Mouse (Mus musculus) kidney, embryonic 16.5 days (tissue): Measurements from ENCODE around the gene Gfy. TPM values are rescaled to one million over a fixed set of nuclear protein-coding genes. Genes with fewer than 3 reads are reported as not detected.
A peak's percentile ranks its signal among the peaks of the same experiment; 100 is the strongest.

ENCODE experiments used
- ATAC-seq: fragments of 200-750 bp; cut with Nextera tagmentation; 2 replicates; pipeline ENCODE4 v1.8.0; 2017; ENCODE audit warnings: moderate TSS enrichment; ENCODE audit not compliant: low FRiP score, low TSS enrichment
- H3K27ac ChIP-seq: fragments of 300-500 bp; sonication (generic); 2 replicates; pipeline ENCODE4 v1.5.1; 2014; ENCODE audit warnings: low read length
- H3K27me3 ChIP-seq: fragments of 300-500 bp; sonication (generic); 2 replicates; pipeline ENCODE4 v1.6.1; 2014; ENCODE audit warnings: low read length, control low read depth, mixed read lengths; ENCODE audit not compliant: insufficient read depth
- H3K36me3 ChIP-seq: fragments of 300-500 bp; sonication (generic); 2 replicates; pipeline ENCODE4 v1.6.1; 2014; ENCODE audit warnings: low read length, control low read depth, mixed read lengths; ENCODE audit not compliant: insufficient read depth
- H3K4me1 ChIP-seq: fragments of 300-500 bp; sonication (generic); 2 replicates; pipeline ENCODE4 v1.6.1; 2014; ENCODE audit warnings: low read length, control low read depth, mixed read lengths; ENCODE audit not compliant: insufficient read depth
- H3K4me2 ChIP-seq: fragments of 300-500 bp; sonication (generic); replicated peaks from 2 replicates; pipeline ENCODE4 v1.6.1; 2014; ENCODE audit warnings: low read depth, low read length
- H3K4me3 ChIP-seq: fragments of 300-500 bp; sonication (generic); 2 replicates; pipeline ENCODE4 v1.5.1; 2014; ENCODE audit warnings: mild to moderate bottlenecking, low read length
- H3K9ac ChIP-seq: fragments of 300-500 bp; sonication (generic); replicated peaks from 2 replicates; pipeline ENCODE4 v1.6.1; 2014; ENCODE audit warnings: low read length
- H3K9me3 ChIP-seq: fragments of 300-500 bp; sonication (generic); 2 replicates; pipeline ENCODE4 v1.6.1; 2016; ENCODE audit warnings: low read length, control low read depth
- WGBS: fragments of 180-500 bp; shearing (Covaris S2); extraction: QIAGEN DNeasy Blood & Tissue Kit; methylation state at CpG from one replicate; pipeline ENCODE4 v1.1.7; 2014; 5-methylcytosine and 5-hydroxymethylcytosine counted together
- polyA plus RNA-seq: library from polyadenylated mRNA; unstranded; fragments of >200 nt; fragmentation: Nextera tagmentation; extraction: Ambion mirVana; gene quantifications from 2 replicates; pipeline ENCODE4 v1.2.1, GENCODE M21; 2015

The Gfy gene
- not detected in 2 replicates for polyA plus RNA-seq

GRCm38 (mm10) chr7:45179469-45179868 lies at the start of gene Gfy:
Gfy (minus strand) TSS chr7:45179569.
- Histone ChIP-seq H3K9ac (no peak within 1 kb of the TSS), H3K9me3 (no peaks in the 10 kb centered on the region), H3K4me1 (peaks cover 27% of the 10 kb centered on the region), H3K27ac (no peak within 1 kb of the TSS), H3K4me3 (no peak within 1 kb of the TSS), H3K27me3 (peaks cover 99% of the 10 kb centered on the region), H3K36me3 (no peaks in the 10 kb centered on the region), H3K4me2 (no peak within 1 kb of the TSS)
- ATAC-seq = no peak
- 36% methylated on average over 7 of the region's 7 CpGs for WGBS

DNA sequence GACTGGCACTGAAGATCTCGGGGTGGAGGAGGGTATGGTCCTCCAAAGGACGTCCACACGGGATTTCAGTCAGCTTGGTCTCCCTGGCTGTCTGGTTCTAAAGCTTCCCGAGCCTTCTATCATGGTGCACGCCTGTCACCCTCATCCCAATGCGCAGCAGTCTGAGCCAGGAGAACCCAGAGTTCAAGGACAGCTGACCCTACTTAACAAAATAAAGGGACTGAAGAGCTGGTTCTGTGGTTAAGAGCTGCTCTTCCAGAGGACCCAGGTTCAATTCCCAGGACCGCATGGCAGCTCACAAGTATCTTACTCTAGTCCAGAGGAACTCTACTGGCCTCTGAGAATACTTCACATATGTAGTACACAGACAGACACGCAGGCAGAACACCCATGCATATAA lies 49.7 kb upstream of the Gfy start:
- Histone ChIP-seq H3K36me3 (peaks cover 76% of the 10 kb centered on the region), H3K9me3 (no peaks in the 10 kb centered on the region), H3K4me3 (no peak overlapping the region), H3K9ac (no peak overlapping the region), H3K27me3 (no peaks in the 10 kb centered on the region), H3K4me2 (no peak overlapping the region), H3K27ac (no peak overlapping the region), H3K4me1 (peaks cover 11% of the 10 kb centered on the region)
- WGBS = 88% methylated on average over 8 of the region's 8 CpGs
- ATAC-seq = no peak

DNA sequence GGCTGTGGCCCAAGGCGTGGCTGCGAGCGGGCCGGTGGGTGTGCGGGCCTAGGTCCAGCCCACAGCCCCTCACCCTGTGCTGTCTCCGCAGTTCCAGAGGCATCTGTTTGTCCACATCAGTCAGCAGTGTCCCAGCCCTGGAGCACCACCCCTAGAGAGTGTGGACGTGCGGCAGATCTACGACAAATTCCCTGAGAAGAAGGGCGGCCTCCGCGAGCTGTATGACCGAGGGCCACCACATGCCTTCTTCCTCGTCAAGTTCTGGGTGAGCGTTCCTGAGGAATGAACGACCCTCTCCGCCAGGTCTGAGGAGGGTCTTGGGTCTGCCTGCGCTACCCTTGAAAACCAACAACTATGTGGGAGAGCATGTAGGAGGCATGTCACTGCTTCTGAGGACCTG lies 49.2 kb upstream of the Gfy start:
- Histone ChIP-seq H3K4me1 (peaks cover 6% of the 10 kb centered on the region), H3K36me3 (peaks cover 81% of the 10 kb centered on the region), H3K4me2 (no peak overlapping the region), H3K9me3 (no peaks in the 10 kb centered on the region), H3K27ac (no peak overlapping the region), H3K4me3 (no peak overlapping the region), H3K9ac (no peak overlapping the region), H3K27me3 (no peaks in the 10 kb centered on the region)
- no peak for ATAC-seq
- 88% methylated on average over 18 of the region's 18 CpGs for WGBS

DNA sequence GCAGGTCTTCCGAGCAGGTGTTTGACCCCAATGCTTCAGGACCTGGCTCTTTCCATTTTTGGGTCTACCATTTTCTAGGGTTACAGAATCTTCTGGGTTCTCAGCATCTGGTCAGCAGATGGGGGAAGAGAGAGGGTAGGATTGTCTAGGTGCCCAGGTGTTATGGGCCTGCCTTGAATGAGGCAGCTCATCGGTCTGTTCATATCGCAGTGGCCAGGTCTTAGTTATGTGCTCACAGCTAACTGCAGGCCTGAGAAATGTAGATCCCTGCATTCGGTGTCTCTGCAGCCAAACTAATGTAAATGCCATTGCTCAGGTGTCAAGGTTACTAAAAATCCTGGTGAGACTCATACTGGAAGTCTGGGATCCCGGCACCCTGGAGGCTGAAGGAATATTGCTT lies 47.1 kb upstream of the Gfy start:
- Histone ChIP-seq H3K4me2 (no peak overlapping the region), H3K36me3 (peaks cover 85% of the 10 kb centered on the region), H3K4me3 (no peak overlapping the region), H3K4me1 (no peaks in the 10 kb centered on the region), H3K9ac (no peak overlapping the region), H3K27ac (no peak overlapping the region), H3K9me3 (no peaks in the 10 kb centered on the region), H3K27me3 (no peaks in the 10 kb centered on the region)
- 98% methylated on average over 5 of the region's 5 CpGs for WGBS
- ATAC-seq = no peak

DNA sequence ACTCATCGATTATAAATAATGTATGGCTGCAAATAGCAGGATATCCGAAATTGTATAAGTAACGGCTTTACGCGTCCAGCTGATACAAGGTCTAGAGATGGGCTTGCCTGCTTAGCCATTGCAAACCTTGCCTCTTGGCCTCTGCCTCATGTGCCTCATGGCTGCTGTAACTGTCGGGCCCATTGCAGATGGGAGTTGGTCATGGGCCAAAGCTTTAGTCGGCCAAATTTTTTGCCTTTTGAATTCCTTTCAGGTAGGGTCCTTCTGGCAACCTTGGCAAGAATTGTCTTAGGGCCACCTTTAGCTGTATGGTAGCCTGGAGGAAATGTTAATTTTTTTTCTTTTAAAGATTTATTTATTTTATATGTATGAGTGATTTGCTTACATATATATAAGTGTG lies 45.5 kb upstream of the Gfy start:
- Histone ChIP-seq H3K36me3 (peaks cover 92% of the 10 kb centered on the region), H3K27ac (no peak overlapping the region), H3K27me3 (no peaks in the 10 kb centered on the region), H3K4me2 (no peak overlapping the region), H3K9ac (no peak overlapping the region), H3K9me3 (no peaks in the 10 kb centered on the region), H3K4me1 (no peaks in the 10 kb centered on the region), H3K4me3 (no peak overlapping the region)
- ATAC-seq = no peak
- 88% methylated on average over 7 of the region's 7 CpGs for WGBS

DNA sequence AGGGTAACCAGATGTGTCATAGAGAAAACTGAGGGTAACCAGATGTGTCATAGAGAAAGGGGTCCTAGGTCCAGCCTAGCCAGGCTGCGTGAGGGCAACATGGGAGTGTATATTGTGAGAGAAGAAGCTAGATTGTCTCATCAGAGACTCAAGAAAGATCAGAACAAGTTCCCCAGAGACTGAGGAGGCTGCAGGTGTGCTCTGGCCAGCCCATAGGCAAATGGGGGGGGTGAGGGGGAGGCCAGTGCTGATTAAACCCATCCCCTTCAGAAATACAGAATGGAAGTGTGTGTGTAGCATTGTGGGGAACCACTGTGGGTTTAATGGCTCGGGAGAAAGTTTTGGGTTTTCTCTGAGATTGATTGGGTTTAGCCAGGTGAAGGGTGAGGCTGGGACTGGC lies 42.3 kb upstream of the Gfy start:
- no peak overlapping the region for H3K27ac ChIP-seq
- no peak for ATAC-seq

GRCm38 (mm10) chr7:45216442-45217183 lies 37.2 kb upstream of the Gfy start:
- Histone ChIP-seq H3K9me3 (no peaks in the 10 kb centered on the region), H3K4me1 (peaks cover 44% of the 10 kb centered on the region), H3K4me2 (peak overlapping the region; percentile 89), H3K9ac (peak overlapping the region; percentile 99), H3K4me3 (peak overlapping the region; percentile 93), H3K27me3 (peaks cover 8% of the 10 kb centered on the region; the same call in 1 of the 2 replicates), H3K27ac (peak overlapping the region; percentile 97), H3K36me3 (peaks cover 43% of the 10 kb centered on the region)
- ATAC-seq = peak; percentile 82
- 2% methylated on average over 13 of the region's 13 CpGs for WGBS

More for the DNA sequence above, 42.3 kb upstream of the Gfy start:
- H3K27me3 ChIP-seq = no peaks in the 10 kb centered on the region
- H3K9me3 ChIP-seq = no peaks in the 10 kb centered on the region
- 86% methylated on average over 2 of the region's 2 CpGs for WGBS
- H3K9ac ChIP-seq = no peak overlapping the region
- H3K4me1 ChIP-seq = peaks cover 27% of the 10 kb centered on the region
- peaks cover 92% of the 10 kb centered on the region for H3K36me3 ChIP-seq
- H3K4me3 ChIP-seq = no peak overlapping the region
- no peak overlapping the region for H3K4me2 ChIP-seq

GRCm38 (mm10) chr7:45215673-45216441 lies 36.5 kb upstream of the Gfy start, which contains the start of gene Tead2:
Tead2 (plus strand) TSS chr7:45215753.
- Histone ChIP-seq H3K4me1 (peaks cover 45% of the 10 kb centered on the region), H3K9ac (peak within 1 kb of the TSS; percentile 99), H3K4me3 (peak within 1 kb of the TSS; percentile 93), H3K27me3 (peaks cover 16% of the 10 kb centered on the region), H3K4me2 (peak within 1 kb of the TSS; percentile 89), H3K9me3 (no peaks in the 10 kb centered on the region), H3K27ac (peak within 1 kb of the TSS; percentile 97), H3K36me3 (peaks cover 36% of the 10 kb centered on the region)
- under 1% methylated on average over 53 of the region's 55 CpGs for WGBS
- peak; percentile 64 for ATAC-seq

DNA sequence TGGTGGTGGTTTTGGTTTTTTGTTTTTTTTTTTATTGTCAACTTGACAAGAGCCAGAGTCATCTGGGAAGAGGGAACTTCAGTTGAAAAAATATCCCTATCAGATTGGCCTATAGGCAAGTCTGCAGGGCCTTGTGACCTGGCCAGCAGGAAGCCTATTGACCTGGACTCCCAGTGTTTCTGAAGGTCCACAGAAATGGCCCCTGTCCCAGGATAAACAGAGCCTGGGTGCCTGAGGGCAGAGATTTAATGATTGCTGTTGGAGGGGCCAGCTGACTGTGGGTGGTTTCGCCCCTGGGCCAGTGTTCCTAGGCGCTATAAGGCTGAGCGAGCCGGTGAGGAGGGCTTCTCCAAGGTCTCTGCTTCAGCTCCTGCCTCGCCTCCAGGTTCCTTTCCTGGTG lies 34.3 kb upstream of the Gfy start:
- Histone ChIP-seq H3K27ac (no peak overlapping the region), H3K9me3 (no peaks in the 10 kb centered on the region), H3K27me3 (peaks cover 25% of the 10 kb centered on the region), H3K4me2 (no peak overlapping the region), H3K36me3 (peaks cover 15% of the 10 kb centered on the region), H3K4me1 (peaks cover 38% of the 10 kb centered on the region), H3K9ac (no peak overlapping the region), H3K4me3 (no peak overlapping the region)
- no peak for ATAC-seq
- WGBS = 65% methylated on average over 5 of the region's 5 CpGs

- H3K27ac ChIP-seq = no peak overlapping the region
- peak overlapping the region; percentile 48 for H3K4me2 ChIP-seq
- no peaks in the 10 kb centered on the region; the same call in 1 of the 2 replicates for H3K9me3 ChIP-seq
- no peak for ATAC-seq
- WGBS = 70% methylated on average over 7 of the region's 7 CpGs
- H3K9ac ChIP-seq = no peak overlapping the region
- no peak overlapping the region for H3K4me3 ChIP-seq
- peaks cover 2% of the 10 kb centered on the region; the same call in 1 of the 2 replicates for H3K36me3 ChIP-seq
- peaks cover 25% of the 10 kb centered on the region for H3K4me1 ChIP-seq
- H3K27me3 ChIP-seq = peaks cover 25% of the 10 kb centered on the region
Measured at GRCm38 (mm10) chr7:45212356-45212755, 33.0 kb upstream of the Gfy start.
